Mouse (Mus musculus) mouse trophoblast stem cell (cell line): ENCODE data around the gene Adgrb2.

Source experiments
- in situ Hi-C, 2 experiments: fragments of 300-500 bp; cut with MseI, MboI; formaldehyde crosslinking; loops; 2 replicates in 1 of 2; 3 replicates in 1 of 2; pipeline ENCODE4 v1.15.1; 2025

Adgrb2 gene

DNA sequence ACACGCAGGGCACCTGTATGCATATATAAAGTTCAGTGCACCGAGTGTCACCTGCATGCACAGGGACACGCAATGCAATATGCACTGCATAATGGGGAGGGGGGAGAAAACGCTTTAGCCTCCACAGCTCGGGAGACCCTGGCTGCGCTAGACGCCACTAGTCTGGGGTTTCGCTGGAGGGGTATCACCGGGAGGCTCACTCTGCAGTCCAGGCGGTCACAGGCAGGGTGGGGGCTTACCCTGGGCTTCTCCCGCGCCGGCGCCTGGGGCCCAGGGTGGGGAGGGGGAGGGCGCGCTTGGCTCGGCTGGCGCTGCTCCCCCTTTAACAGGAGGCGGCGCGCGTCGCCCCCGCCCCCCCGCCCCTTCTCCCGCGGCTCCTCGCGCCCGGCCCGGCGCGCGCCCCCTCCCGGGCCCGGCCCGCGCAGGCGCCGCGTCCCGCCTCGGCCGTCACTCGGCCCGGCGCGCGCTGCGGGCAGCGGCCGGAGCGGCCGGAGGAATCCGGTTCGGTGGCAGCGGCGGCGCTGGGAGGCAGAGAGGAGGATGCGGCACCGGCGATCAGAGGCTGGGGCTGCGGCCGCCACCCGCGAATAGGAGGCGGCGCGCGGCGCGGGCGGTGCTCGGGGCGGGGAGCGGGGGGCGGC is at the start of gene Adgrb2:
Gene Adgrb2, plus strand, starts transcription at position 450 of the 641 bp plus-strand sequence.
- in situ Hi-C loops, result no loop called here

DNA sequence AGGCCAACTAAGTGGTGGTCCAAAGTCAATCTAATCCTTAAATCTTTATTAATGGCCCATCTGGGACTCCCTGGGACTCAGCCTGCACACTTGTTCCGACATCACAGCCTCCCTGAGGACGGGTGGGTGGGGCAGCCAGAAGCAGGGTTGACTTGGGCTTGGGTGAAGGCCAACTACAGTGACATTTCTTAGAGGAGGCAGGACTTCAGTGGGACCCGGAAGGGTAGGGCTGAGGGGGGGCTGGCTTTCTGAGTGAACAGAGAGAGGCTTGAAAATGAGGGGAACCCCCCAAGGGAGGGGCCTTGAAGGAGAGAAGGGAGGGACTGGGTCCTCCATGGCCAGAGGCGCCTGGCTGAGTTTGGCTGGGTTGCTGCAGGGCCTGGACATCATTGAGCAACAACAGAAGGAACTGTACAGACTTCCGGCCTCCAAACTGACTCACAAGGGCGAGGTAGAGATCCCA is 33.3 kb upstream of the Adgrb2 start:
- in situ Hi-C loops, result no loop called here

- in situ Hi-C loops, result no loop called here
These were observed 32.3 kb upstream of the Adgrb2 start for GRCm38 (mm10) chr4:129952241-129952810.

DNA sequence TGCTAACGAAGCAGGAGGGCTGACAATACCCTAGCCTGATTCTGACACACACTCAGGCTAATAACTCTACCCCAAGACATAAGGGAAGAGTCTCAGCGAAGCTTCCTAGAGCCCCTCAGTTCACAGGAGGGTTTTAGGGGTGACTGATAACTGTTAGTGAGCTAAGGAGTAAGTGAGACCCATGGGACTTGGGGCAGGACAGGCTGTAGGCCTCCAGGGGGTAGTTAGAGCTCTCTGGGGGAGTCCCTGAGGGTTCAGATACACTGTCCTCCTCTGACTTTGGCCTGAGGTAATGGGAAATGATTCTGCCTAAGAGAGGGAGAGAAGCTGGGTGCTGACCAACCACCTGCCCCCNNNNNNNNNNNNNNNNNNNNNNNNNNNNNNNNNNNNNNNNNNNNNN is 30.1 kb upstream of the Adgrb2 start:
- in situ Hi-C loops, result no loop called here

GRCm38 (mm10) chr4:129960180-129960944 is 24.3 kb upstream of the Adgrb2 start:
- in situ Hi-C loops, result loop anchor here in 1 of 2 experiments (10.0 kb wide), 1 partner anchor 124 kb away; no protein-coding TSS in a partner anchor

GRCm38 (mm10) chr4:129965294-129965693 is 19.4 kb upstream of the Adgrb2 start:
- in situ Hi-C loops, result loop anchor here in 1 of 2 experiments (10.0 kb wide), 1 partner anchor 120 kb away; no protein-coding TSS in a partner anchor

DNA sequence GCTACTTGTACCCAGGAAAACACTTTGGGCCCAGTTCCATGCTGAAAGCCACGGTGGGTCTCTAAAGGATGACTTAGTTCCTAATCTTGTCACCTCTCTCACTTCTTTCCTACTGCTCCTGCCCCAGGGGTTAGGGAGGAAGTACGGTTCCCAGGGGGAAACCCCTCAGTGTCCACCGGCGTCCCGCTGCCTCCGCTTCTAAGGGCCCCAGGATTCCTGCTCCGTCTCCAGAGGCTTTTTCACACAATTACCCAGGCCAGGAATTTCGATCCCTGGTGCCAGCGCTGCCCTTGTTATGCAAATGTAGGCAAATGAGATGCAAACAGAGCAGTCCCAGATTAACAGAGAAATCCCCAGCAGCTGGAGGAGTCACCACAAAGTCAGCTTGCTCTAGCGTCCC is 18.5 kb upstream of the Adgrb2 start:
- in situ Hi-C loops, result loop anchor here in 1 of 2 experiments (10.0 kb wide), 1 partner anchor 119 kb away; no protein-coding TSS in a partner anchor

DNA sequence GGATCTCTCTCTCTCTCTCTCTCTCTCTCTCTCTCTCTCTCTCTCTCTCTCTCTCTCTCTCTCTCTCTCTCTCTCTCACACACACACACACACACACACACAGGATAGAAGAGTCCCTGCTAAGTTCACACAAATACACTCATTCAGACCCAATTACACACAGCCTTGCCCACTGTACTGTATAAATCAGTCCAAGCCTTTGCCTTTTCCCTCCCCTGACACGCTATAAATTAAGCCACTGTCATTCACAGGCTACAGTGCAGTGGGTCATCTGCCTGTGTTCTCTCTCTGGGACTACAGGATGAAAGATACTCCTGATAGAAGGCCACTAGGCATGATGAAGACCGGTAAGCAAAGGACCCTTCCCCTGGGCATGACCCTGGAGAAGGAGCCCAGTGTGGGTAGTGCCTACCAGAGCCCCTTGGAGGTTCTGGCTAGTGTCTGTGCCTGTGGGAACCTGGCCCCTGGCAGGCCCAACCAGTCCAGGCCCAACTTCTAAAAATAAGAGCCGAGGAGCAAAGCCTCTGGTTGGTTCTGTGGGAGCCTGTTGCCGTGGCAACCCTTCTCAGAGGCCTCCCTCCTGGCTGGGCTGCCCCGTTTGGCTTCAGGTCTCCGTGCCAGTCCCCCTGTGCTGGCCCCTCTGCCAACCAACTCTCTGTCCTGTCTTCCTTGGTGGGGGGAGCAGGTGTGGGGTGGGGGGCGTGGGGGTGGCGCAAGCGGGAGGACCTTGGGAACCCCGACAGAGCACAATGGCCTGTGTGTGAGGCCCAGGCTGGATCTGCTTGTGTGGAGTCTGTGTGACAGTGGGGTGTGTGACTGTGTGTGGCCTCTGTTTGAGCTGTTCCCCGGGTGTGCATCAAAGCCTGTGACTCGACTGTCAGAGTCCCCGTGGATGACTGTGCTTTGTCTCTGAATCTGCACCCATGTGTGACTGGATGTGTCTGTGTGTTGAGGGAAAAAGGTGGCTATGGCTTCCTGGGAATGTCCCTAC is 17.4 kb upstream of the Adgrb2 start:
- in situ Hi-C loops, result loop anchor here in 1 of 2 experiments (10.0 kb wide), 1 partner anchor 117 kb away; no protein-coding TSS in a partner anchor

GRCm38 (mm10) chr4:129970168-129970567 is 14.5 kb upstream of the Adgrb2 start:
- in situ Hi-C loops, result no loop called here

- in situ Hi-C loops, result no loop called here
These were observed 13.8 kb upstream of the Adgrb2 start for GRCm38 (mm10) chr4:129970861-129971260.

DNA sequence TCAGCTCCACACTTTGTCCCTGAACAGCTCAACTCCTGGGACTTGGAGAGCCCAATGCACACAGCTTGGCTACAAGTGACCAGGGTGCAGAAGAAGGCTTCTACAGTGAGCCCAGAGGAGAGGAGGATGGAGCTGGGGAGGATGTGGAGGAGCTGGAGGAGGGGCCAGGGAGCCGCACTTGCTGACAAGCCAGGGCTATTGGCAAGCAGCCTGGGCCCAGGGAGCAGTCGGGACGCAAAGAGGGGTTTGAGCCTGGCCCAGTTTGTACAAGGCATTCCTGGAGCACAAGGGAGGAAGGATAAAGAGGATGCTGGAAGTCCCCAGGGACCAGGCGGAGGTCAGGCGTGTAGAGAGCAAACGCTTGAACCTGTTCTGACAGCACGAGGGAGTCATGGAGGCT is 12.7 kb upstream of the Adgrb2 start:
- in situ Hi-C loops, result no loop called here

DNA sequence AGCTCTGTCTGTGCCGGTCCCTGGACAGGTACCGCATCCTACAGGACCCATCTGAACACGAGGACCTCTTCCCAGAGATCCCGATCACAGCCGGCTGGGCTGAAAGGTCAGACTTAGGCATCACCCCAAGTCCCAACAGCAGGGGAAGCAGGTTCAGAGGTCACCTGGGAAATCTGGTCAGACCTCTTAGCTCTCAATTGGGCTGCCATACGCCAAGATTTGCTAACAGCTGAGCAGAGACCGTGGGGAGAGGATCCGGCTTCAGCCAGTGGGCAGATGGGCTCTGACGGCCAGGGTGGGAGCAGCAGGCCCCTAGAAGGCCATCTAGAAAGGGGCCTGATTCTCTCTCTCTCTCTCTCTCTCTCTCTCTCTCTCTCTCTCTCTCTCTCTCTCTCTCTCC is 10.4 kb upstream of the Adgrb2 start:
- in situ Hi-C loops, result no loop called here

DNA sequence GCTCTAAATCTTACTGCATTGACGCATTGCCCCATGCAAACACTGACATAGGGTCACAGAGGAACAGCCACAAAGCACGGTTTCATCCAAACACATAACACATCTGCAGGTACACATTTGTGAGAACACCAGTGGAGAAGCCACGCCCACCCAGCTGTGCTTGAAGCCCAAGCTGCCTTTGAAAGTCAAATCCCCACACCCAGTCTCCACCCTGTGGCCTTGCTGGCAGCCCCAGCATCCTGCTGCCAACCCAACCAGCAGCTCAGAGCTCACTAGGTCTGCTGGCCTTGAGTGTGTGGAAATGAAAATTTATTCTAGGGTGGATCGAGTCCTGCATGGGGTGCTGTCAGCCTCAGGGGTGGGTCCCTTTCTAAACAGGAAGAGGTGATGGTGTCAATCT is 7.4 kb upstream of the Adgrb2 start:
- in situ Hi-C loops, result no loop called here

GRCm38 (mm10) chr4:129978227-129978626 is 6.4 kb upstream of the Adgrb2 start:
- in situ Hi-C loops, result no loop called here

DNA sequence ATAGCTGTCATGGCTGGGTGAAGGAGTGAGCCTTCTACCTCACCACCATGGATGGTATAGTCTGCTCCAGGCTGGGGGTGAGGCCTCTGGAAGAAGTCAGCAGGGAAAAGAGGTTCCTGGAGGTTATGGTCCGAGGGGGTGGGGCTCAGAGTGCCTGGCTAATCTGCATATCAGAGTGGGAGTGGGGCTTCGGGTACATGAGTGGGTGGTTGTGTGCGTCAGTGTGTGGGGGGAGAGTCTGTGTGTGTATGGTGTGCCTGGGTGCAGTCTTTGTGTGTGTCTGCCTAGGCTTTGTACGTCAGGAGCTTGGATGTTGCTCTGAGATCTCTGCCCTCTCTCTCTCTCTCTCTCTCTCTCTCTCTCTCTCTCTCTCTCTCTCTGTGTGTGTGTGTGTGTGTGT is 5.7 kb upstream of the Adgrb2 start:
- in situ Hi-C loops, result no loop called here

- in situ Hi-C loops, result no loop called here
These were observed 3.0 kb upstream of the Adgrb2 start for GRCm38 (mm10) chr4:129981657-129982056.

- in situ Hi-C loops, result no loop called here
These were observed 1.6 kb upstream of the Adgrb2 start for GRCm38 (mm10) chr4:129983046-129983445.

DNA sequence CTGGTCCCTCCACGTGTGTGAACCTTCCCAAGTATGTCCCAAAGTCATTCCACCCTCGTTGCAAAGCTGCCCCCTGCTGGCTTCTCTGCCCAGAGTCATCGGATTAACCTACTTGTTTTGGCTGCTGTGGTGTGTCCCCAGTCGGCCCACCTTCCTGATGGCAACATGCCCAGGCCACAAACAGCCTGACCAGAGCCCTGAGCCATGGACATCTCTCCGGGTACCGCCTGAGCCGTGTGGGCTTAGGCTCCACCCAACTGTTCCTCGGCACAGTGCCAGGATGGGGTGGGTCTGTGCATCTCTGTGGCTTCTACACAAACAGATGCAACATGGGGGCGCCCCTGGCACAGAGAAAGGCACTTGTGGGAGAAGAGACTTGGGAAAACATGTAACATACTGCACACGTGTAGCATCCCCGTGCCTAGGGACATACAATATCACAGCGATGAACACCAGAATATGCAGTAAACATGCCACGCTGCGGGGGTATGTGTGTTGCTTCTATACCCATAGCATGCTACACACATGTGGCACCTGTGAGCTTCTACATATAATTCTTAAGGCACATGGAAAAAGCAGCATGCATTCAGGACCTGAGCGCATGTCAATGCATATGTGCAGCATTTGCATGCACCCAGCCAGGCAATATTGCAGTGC is 778 bp upstream of the Adgrb2 start:
- in situ Hi-C loops, result no loop called here

DNA sequence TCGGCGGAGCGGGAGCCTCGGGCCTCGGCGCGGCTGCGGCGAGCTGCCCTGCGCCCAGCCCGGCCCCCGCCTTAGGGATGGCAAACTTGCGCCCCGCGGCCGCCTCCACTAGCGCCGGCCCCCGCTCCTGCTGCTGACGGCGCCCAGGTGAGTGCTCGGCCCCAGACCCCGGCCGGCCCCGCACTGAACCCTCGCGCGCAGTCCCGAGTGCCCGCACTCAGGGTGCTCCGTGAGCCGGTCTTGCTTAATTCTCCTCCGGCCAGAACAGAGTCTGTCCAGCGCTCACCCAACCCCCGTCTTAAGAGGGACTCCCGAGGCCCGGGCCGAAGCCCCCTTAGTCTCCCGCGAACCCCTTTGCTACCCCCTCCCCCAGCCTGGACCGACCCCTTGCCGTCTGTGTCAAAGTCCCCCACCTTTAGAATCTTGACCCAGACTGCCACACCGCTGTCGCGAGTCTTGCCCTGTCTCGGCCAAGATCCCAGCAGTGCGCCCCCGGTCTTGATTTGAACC is 546 bp downstream of the Adgrb2 start:
- in situ Hi-C loops, result no loop called here

DNA sequence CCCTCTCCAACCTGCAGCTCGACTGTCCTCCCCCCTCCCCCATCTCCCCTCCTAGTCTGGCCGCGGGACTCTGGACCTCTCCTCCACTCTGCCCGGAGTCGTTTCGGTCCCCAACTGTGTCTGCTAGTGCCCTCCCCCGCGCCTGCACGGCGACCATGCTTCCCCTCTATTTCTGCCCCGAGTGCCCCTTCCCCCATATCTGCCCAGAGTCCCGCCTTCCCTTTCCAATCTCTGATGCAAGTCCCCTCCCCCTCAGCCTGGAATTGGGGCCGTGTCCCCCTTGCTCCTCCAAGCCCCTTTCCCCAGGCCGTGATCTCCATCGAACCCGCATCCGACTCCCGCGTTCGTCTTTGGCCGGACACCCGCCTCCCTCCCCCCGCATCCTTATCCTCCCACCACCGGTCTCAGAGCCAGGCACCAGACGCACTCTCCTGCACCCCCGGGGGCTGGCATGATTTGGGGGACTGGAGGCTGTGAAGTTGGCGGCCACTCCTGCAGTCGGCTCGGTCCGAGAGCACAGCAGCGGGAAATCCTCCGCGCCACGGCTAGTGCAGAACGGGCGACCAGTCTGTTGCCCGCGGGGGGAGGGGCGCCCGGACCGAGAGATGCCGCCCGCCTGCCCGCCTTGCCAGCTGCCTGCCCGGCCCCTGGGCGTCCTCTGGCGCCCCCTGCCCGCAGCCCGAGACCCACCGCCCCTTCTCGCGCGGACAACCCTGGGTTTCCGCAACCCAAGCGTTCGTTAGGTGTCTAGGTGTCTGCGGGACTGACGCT is 1.2 kb downstream of the Adgrb2 start:
- in situ Hi-C loops, result no loop called here
